Mouse (Mus musculus): ENCODE measurements around the gene Tmc5. TPM values are rescaled to one million over a fixed set of nuclear protein-coding genes. Genes with fewer than 3 reads are reported as not detected.
A peak's percentile ranks its signal among the peaks of the same experiment; 100 is the strongest.

The Tmc5 gene
- polyA plus RNA-seq (2014; fragmentation: Nextera tagmentation; extraction: Ambion mirVana), result 4.1 and 5.3 TPM in 2 replicates

DNA sequence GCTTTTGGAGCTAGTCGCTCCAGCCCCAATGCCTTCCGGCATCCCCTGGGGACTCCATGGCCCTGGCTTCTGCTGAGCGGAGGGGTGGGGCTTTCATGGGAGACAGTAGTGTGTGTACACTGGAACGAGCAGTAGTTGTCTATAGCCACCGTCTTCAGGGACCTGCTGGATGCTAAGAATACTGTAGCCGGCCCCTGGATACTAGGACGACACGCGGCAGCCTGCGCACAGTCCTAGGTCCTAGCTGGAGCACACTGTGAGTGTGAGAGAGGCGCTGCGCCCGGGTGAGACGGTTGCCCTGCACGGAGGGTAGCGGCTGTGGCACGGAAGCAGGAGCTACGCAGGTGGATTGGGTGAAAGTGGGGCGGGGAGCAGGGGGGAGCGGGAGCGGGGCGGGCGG lies at the start of gene Tmc5:
Tmc5 (plus strand) TSS at position 97 of the 400 bp plus-strand sequence.
- WGBS, result 8% methylated on average over 23 of the region's 23 CpGs
- Histone ChIP-seq H3K4me2 (ENCODE audit: low read length) (peak within 1 kb of the TSS; percentile 41), H3K27me3 (replicated peaks; ENCODE audit: control insufficient read depth, insufficient read depth, low read length) (peaks cover 23% of the 10 kb centered on the region), H3K4me3 (ENCODE audit: low read depth, low read length) (peak within 1 kb of the TSS; percentile 10; the same call in 1 of the 2 replicates), H3K27ac (ENCODE audit: low read depth) (no peak within 1 kb of the TSS), H3K9ac (ENCODE audit: low read length) (no peak within 1 kb of the TSS), H3K9me3 (ENCODE audit: control insufficient read depth, low read length) (no peaks in the 10 kb centered on the region), H3K4me1 (replicated peaks; ENCODE audit: control insufficient read depth, insufficient read depth, low read length) (0 out of 2 replicates have a peak, but pooled peaks cover 3% of the 10 kb centered on the region), H3K36me3 (ENCODE audit: control insufficient read depth, insufficient read depth, low read length) (no peaks in the 10 kb centered on the region)
- ATAC-seq (replicated peaks; ENCODE audit: low FRiP score, low TSS enrichment, low read depth), result no peak
- DNase-seq (ENCODE audit: low spot score), result no peak

DNA sequence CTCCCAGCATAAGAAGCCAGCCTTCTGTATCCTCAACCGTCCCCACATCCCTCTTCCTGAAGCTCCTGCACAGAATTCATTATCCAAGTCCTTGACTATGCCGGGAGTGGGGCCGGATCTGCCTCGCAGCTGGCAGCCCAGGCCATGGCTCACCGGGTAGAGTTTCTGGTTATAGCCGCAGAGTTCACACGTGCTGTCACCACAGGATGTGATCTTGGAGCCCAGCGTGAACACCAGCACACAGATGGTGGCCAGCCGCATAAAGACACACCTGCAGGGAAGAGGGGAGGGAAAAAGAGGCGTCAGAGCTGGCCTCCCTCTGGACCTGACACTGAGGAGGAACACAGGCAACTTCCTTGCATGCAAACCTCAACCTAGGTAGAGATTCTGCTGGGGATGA lies 49.6 kb upstream of the Tmc5 start:
- Histone ChIP-seq H3K27me3 (replicated peaks; ENCODE audit: control insufficient read depth, insufficient read depth, low read length) (no peaks in the 10 kb centered on the region), H3K9me3 (ENCODE audit: control insufficient read depth, low read length) (peaks cover 5% of the 10 kb centered on the region), H3K4me3 (ENCODE audit: low read depth, low read length) (no peak overlapping the region), H3K4me1 (replicated peaks; ENCODE audit: control insufficient read depth, insufficient read depth, low read length) (no peaks in the 10 kb centered on the region), H3K4me2 (ENCODE audit: low read length) (no peak overlapping the region), H3K36me3 (ENCODE audit: control insufficient read depth, insufficient read depth, low read length) (no peaks in the 10 kb centered on the region), H3K9ac (ENCODE audit: low read length) (no peak overlapping the region), H3K27ac (ENCODE audit: low read depth) (no peak overlapping the region)
- 79% methylated on average over 10 of the region's 10 CpGs for WGBS
- ATAC-seq (replicated peaks; ENCODE audit: low FRiP score, low TSS enrichment, low read depth) (no peak), DNase-seq (ENCODE audit: low spot score) (no peak)

DNA sequence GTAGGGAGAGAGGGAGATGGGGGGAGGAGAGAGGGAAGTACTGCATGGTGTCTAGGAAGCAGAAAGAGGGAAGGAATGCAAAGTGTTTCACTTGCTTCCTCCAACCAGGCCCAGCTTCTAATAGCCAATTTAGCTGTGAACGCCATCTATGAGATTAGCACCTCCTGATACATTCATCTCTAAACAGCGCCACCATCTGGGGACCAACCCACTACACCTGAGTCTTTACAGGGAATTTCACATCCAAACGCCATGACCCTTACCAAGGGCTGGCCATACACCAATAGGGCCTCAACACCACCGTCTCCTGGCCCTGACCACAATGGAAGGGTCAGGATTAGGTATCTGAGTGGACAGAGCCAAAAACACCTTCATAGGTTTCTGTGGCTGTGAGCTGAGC lies 43.2 kb upstream of the Tmc5 start:
- no peak for DNase-seq (ENCODE audit: low spot score)
- no peak overlapping the region for H3K4me2 ChIP-seq (ENCODE audit: low read length)

DNA sequence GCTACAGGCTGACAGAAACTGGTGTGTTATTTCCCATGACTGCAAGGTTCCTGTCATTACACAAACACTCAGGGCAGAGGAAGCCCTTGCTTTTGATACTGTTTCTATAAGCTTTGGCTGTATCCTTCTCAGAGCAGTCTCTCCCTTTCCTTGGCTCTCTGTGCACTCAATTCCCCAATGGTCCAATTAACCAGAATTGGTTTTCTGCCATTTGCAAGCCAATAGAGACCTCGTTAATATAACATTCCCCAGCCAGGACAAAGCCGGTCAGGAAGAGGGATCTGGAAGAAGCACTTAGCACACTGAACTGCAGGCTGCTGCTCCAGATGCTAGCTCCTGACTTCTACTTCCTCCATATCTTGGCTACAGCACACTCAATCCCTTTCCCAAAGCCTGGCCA lies 42.8 kb upstream of the Tmc5 start:
- H3K36me3 ChIP-seq (ENCODE audit: control insufficient read depth, insufficient read depth, low read length), result no peaks in the 10 kb centered on the region
- no peak overlapping the region for H3K9ac ChIP-seq (ENCODE audit: low read length)
- no peak overlapping the region for H3K27ac ChIP-seq (ENCODE audit: low read depth)
- no peaks in the 10 kb centered on the region for H3K27me3 ChIP-seq (replicated peaks; ENCODE audit: control insufficient read depth, insufficient read depth, low read length)
- H3K4me2 ChIP-seq (ENCODE audit: low read length), result no peak overlapping the region
- DNase-seq (ENCODE audit: low spot score) (no peak), ATAC-seq (replicated peaks; ENCODE audit: low FRiP score, low TSS enrichment, low read depth) (no peak)
- 82% methylated on average over 2 of the region's 2 CpGs for WGBS
- H3K4me1 ChIP-seq (replicated peaks; ENCODE audit: control insufficient read depth, insufficient read depth, low read length), result no peaks in the 10 kb centered on the region
- no peak overlapping the region for H3K4me3 ChIP-seq (ENCODE audit: low read depth, low read length)
- H3K9me3 ChIP-seq (ENCODE audit: control insufficient read depth, low read length), result peaks cover 5% of the 10 kb centered on the region

More for the DNA sequence above, 43.2 kb upstream of the Tmc5 start:
- Histone ChIP-seq H3K27me3 (replicated peaks; ENCODE audit: control insufficient read depth, insufficient read depth, low read length) (no peaks in the 10 kb centered on the region), H3K4me3 (ENCODE audit: low read depth, low read length) (no peak overlapping the region), H3K9ac (ENCODE audit: low read length) (no peak overlapping the region), H3K36me3 (ENCODE audit: control insufficient read depth, insufficient read depth, low read length) (no peaks in the 10 kb centered on the region), H3K9me3 (ENCODE audit: control insufficient read depth, low read length) (peaks cover 5% of the 10 kb centered on the region), H3K27ac (ENCODE audit: low read depth) (no peak overlapping the region), H3K4me1 (replicated peaks; ENCODE audit: control insufficient read depth, insufficient read depth, low read length) (no peaks in the 10 kb centered on the region)
- 69% methylated on average over 4 of the region's 4 CpGs for WGBS
- no peak for ATAC-seq (replicated peaks; ENCODE audit: low FRiP score, low TSS enrichment, low read depth)

DNA sequence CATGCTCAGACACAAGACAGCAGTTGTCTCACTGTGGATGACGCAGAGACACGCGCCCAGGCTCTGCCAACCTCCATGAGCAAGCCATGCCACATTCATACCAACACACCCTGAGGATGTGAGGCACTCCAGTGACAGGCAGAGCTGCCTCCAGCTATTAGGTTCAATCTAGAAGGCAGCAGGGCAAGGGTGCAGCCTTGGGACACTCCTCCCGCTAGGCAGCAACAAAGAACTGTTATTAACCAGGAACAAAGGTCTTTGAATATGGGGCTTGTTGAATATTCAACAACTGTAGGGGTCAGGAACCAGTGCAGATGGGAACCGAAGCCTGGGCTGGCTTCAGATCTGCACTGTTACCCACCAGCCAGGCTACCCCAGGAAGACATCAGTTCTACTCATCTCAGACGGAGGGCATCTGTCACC lies 28.0 kb upstream of the Tmc5 start:
- Histone ChIP-seq H3K4me2 (ENCODE audit: low read length) (no peak overlapping the region), H3K36me3 (ENCODE audit: control insufficient read depth, insufficient read depth, low read length) (no peaks in the 10 kb centered on the region), H3K27ac (ENCODE audit: low read depth) (no peak overlapping the region), H3K9ac (ENCODE audit: low read length) (no peak overlapping the region), H3K4me1 (replicated peaks; ENCODE audit: control insufficient read depth, insufficient read depth, low read length) (no peaks in the 10 kb centered on the region), H3K27me3 (replicated peaks; ENCODE audit: control insufficient read depth, insufficient read depth, low read length) (no peaks in the 10 kb centered on the region), H3K9me3 (ENCODE audit: control insufficient read depth, low read length) (no peaks in the 10 kb centered on the region), H3K4me3 (ENCODE audit: low read depth, low read length) (no peak overlapping the region)
- 63% methylated on average over 6 of the region's 6 CpGs for WGBS
- ATAC-seq (replicated peaks; ENCODE audit: low FRiP score, low TSS enrichment, low read depth), result peak; percentile 34; the same call in 1 of the 2 replicates
- no peak for DNase-seq (ENCODE audit: low spot score)

DNA sequence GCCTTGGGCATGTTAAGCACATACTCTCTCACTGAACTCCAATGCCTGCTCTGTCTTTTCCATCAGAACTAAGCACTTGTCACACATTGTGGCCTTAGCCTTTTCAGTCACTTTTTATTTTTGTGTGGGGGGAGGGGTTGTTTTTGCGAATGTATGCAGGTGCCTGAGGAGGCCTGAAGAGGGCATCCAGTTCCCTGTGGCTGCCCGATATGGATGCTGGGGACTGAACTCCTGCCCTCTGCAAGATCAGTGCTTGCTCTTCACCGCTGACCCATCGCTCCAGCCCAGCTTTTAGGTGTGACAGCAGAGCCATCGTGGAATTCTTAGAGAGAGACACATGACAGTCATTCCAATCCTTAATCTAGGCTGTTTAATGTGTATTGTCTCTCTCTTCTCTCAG lies 25.7 kb upstream of the Tmc5 start:
- no peak overlapping the region for H3K9ac ChIP-seq (ENCODE audit: low read length)
- DNase-seq (ENCODE audit: low spot score) (no peak), ATAC-seq (replicated peaks; ENCODE audit: low FRiP score, low TSS enrichment, low read depth) (no peak)
- no peaks in the 10 kb centered on the region for H3K36me3 ChIP-seq (ENCODE audit: control insufficient read depth, insufficient read depth, low read length)
- H3K9me3 ChIP-seq (ENCODE audit: control insufficient read depth, low read length), result no peaks in the 10 kb centered on the region
- H3K4me2 ChIP-seq (ENCODE audit: low read length), result no peak overlapping the region
- H3K27ac ChIP-seq (ENCODE audit: low read depth), result no peak overlapping the region
- WGBS, result 50% methylated on average over 5 of the region's 5 CpGs
- H3K27me3 ChIP-seq (replicated peaks; ENCODE audit: control insufficient read depth, insufficient read depth, low read length), result no peaks in the 10 kb centered on the region
- no peaks in the 10 kb centered on the region for H3K4me1 ChIP-seq (replicated peaks; ENCODE audit: control insufficient read depth, insufficient read depth, low read length)
- H3K4me3 ChIP-seq (ENCODE audit: low read depth, low read length), result no peak overlapping the region

DNA sequence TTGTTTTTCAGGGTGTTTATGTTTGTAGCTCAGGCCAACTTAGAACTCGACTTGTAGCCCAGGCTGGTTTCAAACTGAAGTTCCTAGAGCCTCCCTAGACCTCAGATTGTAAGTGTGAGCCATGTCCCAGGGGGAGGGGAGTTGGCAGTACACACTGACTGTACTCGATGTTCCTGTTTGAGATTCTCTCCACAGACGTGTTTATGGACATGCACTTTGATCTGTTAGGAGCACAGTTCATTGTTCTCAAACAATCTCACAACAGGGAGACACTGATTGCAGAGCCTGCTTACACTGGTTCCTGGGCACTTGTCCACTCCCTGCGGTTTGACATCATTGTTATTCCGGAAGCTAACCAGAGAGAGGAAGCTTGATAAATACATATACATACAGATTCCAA lies 25.1 kb upstream of the Tmc5 start:
- DNase-seq (ENCODE audit: low spot score) (no peak), ATAC-seq (replicated peaks; ENCODE audit: low FRiP score, low TSS enrichment, low read depth) (no peak; the same call in 1 of the 2 replicates)
- Histone ChIP-seq H3K4me3 (ENCODE audit: low read depth, low read length) (no peak overlapping the region), H3K27ac (ENCODE audit: low read depth) (no peak overlapping the region), H3K36me3 (ENCODE audit: control insufficient read depth, insufficient read depth, low read length) (no peaks in the 10 kb centered on the region), H3K4me1 (replicated peaks; ENCODE audit: control insufficient read depth, insufficient read depth, low read length) (no peaks in the 10 kb centered on the region), H3K9ac (ENCODE audit: low read length) (no peak overlapping the region), H3K9me3 (ENCODE audit: control insufficient read depth, low read length) (no peaks in the 10 kb centered on the region), H3K4me2 (ENCODE audit: low read length) (no peak overlapping the region), H3K27me3 (replicated peaks; ENCODE audit: control insufficient read depth, insufficient read depth, low read length) (no peaks in the 10 kb centered on the region)
- 66% methylated on average over 5 of the region's 5 CpGs for WGBS

DNA sequence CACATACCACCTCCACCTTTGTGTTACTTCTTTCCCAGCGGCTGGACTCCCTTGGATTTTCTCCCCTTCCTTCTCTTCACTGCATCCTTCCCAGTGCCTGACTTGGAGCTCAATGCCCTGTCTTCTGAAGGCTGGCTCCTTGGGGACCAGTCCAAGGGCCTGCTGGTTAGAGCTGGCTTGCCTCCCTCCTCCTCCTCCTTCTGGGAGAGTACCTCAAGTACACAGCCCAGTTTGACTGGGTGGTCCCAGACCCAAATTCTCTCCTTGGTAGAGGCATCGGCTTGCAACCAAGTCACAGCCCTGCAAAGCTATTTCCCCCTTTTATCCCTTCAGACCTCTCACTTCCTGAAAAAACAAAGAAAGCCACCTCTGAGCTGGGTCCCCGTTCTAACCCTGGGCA lies 18.8 kb upstream of the Tmc5 start:
- H3K9ac ChIP-seq (ENCODE audit: low read length), result no peak overlapping the region
- no peak for DNase-seq (ENCODE audit: low spot score)
- peaks cover 1% of the 10 kb centered on the region; the same call in 1 of the 2 replicates for H3K4me1 ChIP-seq (replicated peaks; ENCODE audit: control insufficient read depth, insufficient read depth, low read length)
- no peak overlapping the region for H3K4me2 ChIP-seq (ENCODE audit: low read length)
- no peak overlapping the region for H3K27ac ChIP-seq (ENCODE audit: low read depth)
- H3K4me3 ChIP-seq (ENCODE audit: low read depth, low read length), result no peak overlapping the region
- no peak for ATAC-seq (replicated peaks; ENCODE audit: low FRiP score, low TSS enrichment, low read depth)
- 77% methylated on average over 3 of the region's 3 CpGs for WGBS
- no peaks in the 10 kb centered on the region for H3K36me3 ChIP-seq (ENCODE audit: control insufficient read depth, insufficient read depth, low read length)
- H3K27me3 ChIP-seq (replicated peaks; ENCODE audit: control insufficient read depth, insufficient read depth, low read length), result no peaks in the 10 kb centered on the region
- no peaks in the 10 kb centered on the region for H3K9me3 ChIP-seq (ENCODE audit: control insufficient read depth, low read length)

DNA sequence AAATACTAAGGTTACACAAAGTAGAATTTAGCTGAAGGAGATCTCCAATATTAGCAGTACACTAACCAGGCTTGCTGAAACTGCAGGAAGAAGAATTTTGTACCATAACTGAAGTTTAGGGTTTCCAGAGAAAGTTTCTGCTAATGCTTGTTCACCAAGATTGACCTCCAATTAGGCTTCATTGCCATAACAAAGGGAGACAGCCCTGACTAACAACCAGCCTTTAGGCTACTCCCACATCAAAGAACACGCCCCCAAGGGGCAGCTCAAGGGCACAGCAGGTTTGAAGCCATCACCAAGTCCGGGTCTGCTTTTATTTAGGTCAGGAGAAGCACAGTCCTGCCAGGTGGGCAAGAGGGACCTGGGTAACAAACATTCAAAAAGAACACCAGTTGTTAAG lies 17.2 kb upstream of the Tmc5 start:
- Histone ChIP-seq H3K27ac (ENCODE audit: low read depth) (no peak overlapping the region), H3K36me3 (ENCODE audit: control insufficient read depth, insufficient read depth, low read length) (no peaks in the 10 kb centered on the region), H3K9me3 (ENCODE audit: control insufficient read depth, low read length) (no peaks in the 10 kb centered on the region), H3K4me3 (ENCODE audit: low read depth, low read length) (no peak overlapping the region), H3K27me3 (replicated peaks; ENCODE audit: control insufficient read depth, insufficient read depth, low read length) (no peaks in the 10 kb centered on the region), H3K4me1 (replicated peaks; ENCODE audit: control insufficient read depth, insufficient read depth, low read length) (peaks cover 10% of the 10 kb centered on the region), H3K4me2 (ENCODE audit: low read length) (no peak overlapping the region), H3K9ac (ENCODE audit: low read length) (no peak overlapping the region)
- ATAC-seq (replicated peaks; ENCODE audit: low FRiP score, low TSS enrichment, low read depth), result no peak
- DNase-seq (ENCODE audit: low spot score), result no peak
- WGBS, result 58% methylated on average over 2 of the region's 2 CpGs

Measured in intestine, embryonic 14.5 days (tissue).